In the genomic region with DNA sequence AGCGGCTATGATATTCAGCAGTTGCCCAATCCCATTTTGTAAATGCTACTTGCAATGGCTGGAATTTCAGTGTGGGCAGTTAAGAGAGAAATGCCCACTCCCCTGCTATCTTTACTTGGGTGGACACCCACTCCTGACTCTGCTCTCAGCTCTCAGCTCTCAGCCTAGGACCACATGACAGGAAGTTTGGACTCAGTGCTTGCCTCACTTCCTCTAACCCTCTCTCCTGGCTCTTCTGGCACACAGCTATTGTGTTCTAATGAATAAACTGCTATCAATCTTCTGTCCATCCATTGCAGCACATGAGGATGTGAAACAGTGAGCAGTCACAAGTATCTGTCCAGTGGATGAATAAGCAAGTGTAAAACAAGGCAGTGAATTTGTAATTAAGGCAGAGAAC, we compare ENCODE assay signal across 16 mouse cellular contexts. TPM values are rescaled to one million over a fixed set of nuclear protein-coding genes. Genes with fewer than 3 reads are reported as not detected.
A peak's percentile ranks its signal among the peaks of the same experiment; 100 is the strongest.
DNase-seq lines count a peak whose midpoint lies in the region; ATAC-seq and TF ChIP-seq lines count a peak whose summit lies in the region.
"Had no signal": no experiment of that assay in that cellular context is flagged by ENCODE, and none has a peak within 500 bp of the region (broad histone marks: within the 10 kb centered on the region; RNA-seq: fewer than 3 reads in every experiment).

No protein-coding gene starts in this region.

- TF ChIP-seq EP300 in CH12.LX (IDR thresholded peaks at IDR 0.05; ENCODE audit: low read length): no peak

- TF ChIP-seq POLR2A in CH12.LX (IDR thresholded peaks at IDR 0.05; ENCODE audit: low read depth, low read length): no peak

- no peaks in the 10 kb centered on the region for H3K27me3 ChIP-seq in heart, embryonic 12.5 days (replicated peaks)
- H3K27me3 ChIP-seq in CH12.LX (replicated peaks): no peaks in the 10 kb centered on the region
- no peaks in the 10 kb centered on the region for H3K27me3 ChIP-seq in intestine, embryonic 15.5 days (replicated peaks)
- H3K27me3 ChIP-seq: forebrain, embryonic 15.5 days had no signal

- TF ChIP-seq CTCF in CH12.LX (conservative IDR thresholded peaks at IDR 0.05 in 1 of 2, IDR thresholded peaks at IDR 0.05 in 1 of 2; ENCODE audit: low read depth in 2 of 2, low read length in 2 of 2): no peak

- peak overlapping the region; percentile 11 for H3K27ac ChIP-seq in heart, embryonic 12.5 days (ENCODE audit: poor library complexity, severe bottlenecking)
- H3K27ac ChIP-seq in CH12.LX (ENCODE audit: insufficient read depth, low read depth): no peak overlapping the region
- peak overlapping the region; percentile 61 for H3K27ac ChIP-seq in intestine, embryonic 15.5 days
- H3K27ac ChIP-seq: forebrain, embryonic 15.5 days had no signal

- intact Hi-C loops in heart, postnatal 10 days (cut with DNase I): no loop called here

- no peak for TF ChIP-seq RAD21 in CH12.LX (IDR thresholded peaks at IDR 0.05; ENCODE audit: low read depth, low read length)

- no peak overlapping the region for H3K4me2 ChIP-seq in heart, embryonic 12.5 days
- H3K4me2 ChIP-seq in CH12.LX (ENCODE audit: insufficient read depth, low read depth, poor library complexity, severe bottlenecking): no peak overlapping the region
- H3K4me2 ChIP-seq in intestine, embryonic 15.5 days (replicated peaks): no peak overlapping the region
- H3K4me2 ChIP-seq: forebrain, embryonic 15.5 days had no signal

- in situ Hi-C loops in CH12.LX (cut with MboI; ENCODE audit: low pct_ligation_motif_present, low pct_unique_long_range_greater_than_20kb, low sequenced_read_pairs): no loop called here

- no peak overlapping the region for H3K9ac ChIP-seq in heart, embryonic 12.5 days
- no peak overlapping the region for H3K9ac ChIP-seq in CH12.LX (ENCODE audit: insufficient read depth, low read depth)
- no peak overlapping the region for H3K9ac ChIP-seq in intestine, embryonic 15.5 days
- H3K9ac ChIP-seq: forebrain, embryonic 15.5 days had no signal

- 68% methylated on average over 1 of the region's 1 CpGs for WGBS in heart, embryonic 12.5 days
- WGBS in intestine, embryonic 15.5 days: 82% methylated on average over 1 of the region's 1 CpGs

- H3K9me3 ChIP-seq in heart, embryonic 12.5 days (replicated peaks): no peaks in the 10 kb centered on the region
- H3K9me3 ChIP-seq in CH12.LX (replicated peaks; ENCODE audit: low read length): no peaks in the 10 kb centered on the region
- H3K9me3 ChIP-seq in intestine, embryonic 15.5 days: no peaks in the 10 kb centered on the region
- H3K9me3 ChIP-seq: forebrain, embryonic 15.5 days had no signal

- no peak overlapping the region for H3K4me3 ChIP-seq in heart, embryonic 12.5 days
- H3K4me3 ChIP-seq in CH12.LX (replicated peaks in 1 of 3; ENCODE audit: low read depth in 2 of 3, low read length in 2 of 3, poor library complexity in 1 of 3): no peak overlapping the region
- no peak overlapping the region for H3K4me3 ChIP-seq in intestine, embryonic 15.5 days (replicated peaks)
- H3K4me3 ChIP-seq: forebrain, embryonic 15.5 days had no signal

- no peak for DNase-seq in heart, postnatal 10 days
- no peak for DNase-seq in CH12.LX (ENCODE audit: extremely low read depth)
- no peak for DNase-seq in frontal cortex, postnatal 36 days (ENCODE audit: low spot score in 2 of 2)
- DNase-seq in adrenal gland, postnatal 36 days: no peak
- DNase-seq in layer of hippocampus, adult 8-10 months (ENCODE audit: low spot score in 2 of 2): no peak
- DNase-seq: adrenal gland, postnatal 25 days; cerebellum, adult 2 months; kidney, adult 11 months; left cerebral cortex, postnatal 4 days; midbrain, embryonic 14.5 days; right cerebral cortex, postnatal 14 days had no signal

- peaks cover 10% of the 10 kb centered on the region; the same call in 1 of the 2 replicates for H3K36me3 ChIP-seq in heart, embryonic 12.5 days
- H3K36me3 ChIP-seq in CH12.LX (replicated peaks in 1 of 2; ENCODE audit: control insufficient read depth in 1 of 2, insufficient read depth in 1 of 2, low read length in 1 of 2): peaks cover 2 to 42% of the 10 kb centered on the region in 2 experiments
- H3K36me3 ChIP-seq in intestine, embryonic 15.5 days: no peaks in the 10 kb centered on the region; the same call in 1 of the 2 replicates

- H3K4me1 ChIP-seq in heart, embryonic 12.5 days (replicated peaks): peaks cover 55% of the 10 kb centered on the region
- peaks cover 9 to 77% of the 10 kb centered on the region in 2 experiments; a peak in 3 of 4 replicates for H3K4me1 ChIP-seq in CH12.LX (ENCODE audit: control insufficient read depth in 1 of 2, insufficient read depth in 2 of 2)
- peaks cover 14% of the 10 kb centered on the region for H3K4me1 ChIP-seq in intestine, embryonic 15.5 days (replicated peaks)

- no peak for ATAC-seq in heart, embryonic 12.5 days (ENCODE audit: insufficient number of reproducible peaks, low FRiP score)
- no peak for ATAC-seq in intestine, embryonic 15.5 days
- ATAC-seq in megakaryocyte, adult 5-6 weeks (ENCODE audit: poor library complexity, severe bottlenecking): peak; percentile 88
- ATAC-seq: forebrain, embryonic 15.5 days had no signal

- H3K79me2 ChIP-seq in CH12.LX (replicated peaks; ENCODE audit: control insufficient read depth, extremely low read depth, insufficient read depth, poor library complexity, severe bottlenecking): peaks cover 40% of the 10 kb centered on the region

- dilution Hi-C loops in CH12.LX (cut with MboI; ENCODE audit: extremely low pct_ligation_motif_present, extremely low pct_unique_long_range_greater_than_20kb, low sequenced_read_pairs): no loop called here

TF ChIP-seq in CH12.LX, 34 proteins besides CTCF, POLR2A, EP300 and RAD21 (continues in another document):
- no peak for TF ChIP-seq MAX (IDR thresholded peaks at IDR 0.05; ENCODE audit: low read length)
- TF ChIP-seq USF1 (IDR thresholded peaks at IDR 0.05; ENCODE audit: low read depth, low read length): peak; percentile 17; the same call in 1 of the 2 replicates
- no peak for TF ChIP-seq TBP (conservative IDR thresholded peaks at IDR 0.05; ENCODE audit: low read depth, low read length)
- TF ChIP-seq ETS1 (conservative IDR thresholded peaks at IDR 0.05; ENCODE audit: low read depth, low read length): no peak

RNA-seq across cellular contexts. Expression of gene Gnai3, which starts 13.5 kb away (rescaled TPM):
- polyA plus RNA-seq in heart, embryonic 12.5 days (2016; fragmentation: Nextera tagmentation; extraction: Ambion mirVana): 94.9 and 97.0 TPM in 2 replicates
- 10 to 100 TPM; 35.1 to 37.9 TPM for total RNA-seq in heart, postnatal 10 days (2021)
- 54.1 and 59.8 TPM in 2 replicates for total RNA-seq in CH12.LX (2012; rRNA removed)
- total RNA-seq in CH12.LX (2014; rRNA removed): 145 and 159 TPM in 2 replicates
- polyA plus RNA-seq in CH12.LX (2012; ENCODE audit: insufficient read length, low read depth): 78.7 and 82.4 TPM in 2 replicates
- 165 and 183 TPM in 2 replicates for polyA plus RNA-seq in intestine, embryonic 15.5 days (2015; fragmentation: Nextera tagmentation; extraction: Ambion mirVana)
- total RNA-seq in megakaryocyte, adult 5-6 weeks (2015): 136 and 146 TPM in 2 replicates
- 154 and 160 TPM in 2 replicates for total RNA-seq in megakaryocyte, adult 5-6 weeks (2017)
- total RNA-seq in adrenal gland, postnatal 36 days (2021): 100 to 1,000 TPM; 159 to 181 TPM
- 10 to 100 TPM; 27.5 to 31.1 (median 30.1) TPM for total RNA-seq in layer of hippocampus, adult 8-10 months (2022)

RNA-seq across cellular contexts. Expression of gene Gpr61, which starts 22.2 kb away (rescaled TPM):
- 0.19 and 0.27 TPM in 2 replicates for polyA plus RNA-seq in heart, embryonic 12.5 days (2016; fragmentation: Nextera tagmentation; extraction: Ambion mirVana)
- not detected for total RNA-seq in heart, postnatal 10 days (2021)
- total RNA-seq in CH12.LX (2012; rRNA removed): 0.04 TPM in 1 of 2 replicates, not detected in the other
- total RNA-seq in CH12.LX (2014; rRNA removed): not detected in 2 replicates
- 0.27 and 0.33 TPM in 2 replicates for polyA plus RNA-seq in CH12.LX (2012; ENCODE audit: insufficient read length, low read depth)
- polyA plus RNA-seq in intestine, embryonic 15.5 days (2015; fragmentation: Nextera tagmentation; extraction: Ambion mirVana): 0.15 and 0.21 TPM in 2 replicates
- total RNA-seq in megakaryocyte, adult 5-6 weeks (2015): not detected in 2 replicates
- not detected in 2 replicates for total RNA-seq in megakaryocyte, adult 5-6 weeks (2017)
- total RNA-seq in adrenal gland, postnatal 36 days (2021): under 1 TPM; 0.13 to 0.16 TPM
- 10 to 100 TPM; 15.8 to 17.2 (median 17.0) TPM for total RNA-seq in layer of hippocampus, adult 8-10 months (2022)

RNA-seq across cellular contexts. Expression of gene Gnat2, which starts 39.9 kb away (rescaled TPM):
- 0.54 and 0.98 TPM in 2 replicates for polyA plus RNA-seq in heart, embryonic 12.5 days (2016; fragmentation: Nextera tagmentation; extraction: Ambion mirVana)
- under 1 TPM in 1 of 2 experiments, not detected in 1; 0.38 TPM for total RNA-seq in heart, postnatal 10 days (2021)
- total RNA-seq in CH12.LX (2012; rRNA removed): 15.5 and 17.5 TPM in 2 replicates
- 10.1 and 11.2 TPM in 2 replicates for total RNA-seq in CH12.LX (2014; rRNA removed)
- 13.3 and 14.8 TPM in 2 replicates for polyA plus RNA-seq in CH12.LX (2012; ENCODE audit: insufficient read length, low read depth)
- polyA plus RNA-seq in intestine, embryonic 15.5 days (2015; fragmentation: Nextera tagmentation; extraction: Ambion mirVana): 1.9 and 2.8 TPM in 2 replicates
- not detected in 2 replicates for total RNA-seq in megakaryocyte, adult 5-6 weeks (2015)
- not detected in 2 replicates for total RNA-seq in megakaryocyte, adult 5-6 weeks (2017)
- total RNA-seq in adrenal gland, postnatal 36 days (2021): 10 to 100 TPM; 11.5 to 14.7 TPM
- total RNA-seq in layer of hippocampus, adult 8-10 months (2022): under 1 TPM in 1 of 4 experiments, not detected in 3; 0.61 TPM
- total RNA-seq: layer of hippocampus, adult 18-20 months had no signal

RNA-seq across cellular contexts. Expression of gene Ampd2, which starts 46.0 kb away (rescaled TPM):
- polyA plus RNA-seq in heart, embryonic 12.5 days (2016; fragmentation: Nextera tagmentation; extraction: Ambion mirVana): 40.0 and 41.6 TPM in 2 replicates
- total RNA-seq in heart, postnatal 10 days (2021): 10 to 100 TPM; 12.2 to 14.7 TPM
- total RNA-seq in CH12.LX (2012; rRNA removed): 55.8 and 60.5 TPM in 2 replicates
- total RNA-seq in CH12.LX (2014; rRNA removed): 28.3 and 28.6 TPM in 2 replicates
- polyA plus RNA-seq in CH12.LX (2012; ENCODE audit: insufficient read length, low read depth): 82.5 and 85.9 TPM in 2 replicates
- polyA plus RNA-seq in intestine, embryonic 15.5 days (2015; fragmentation: Nextera tagmentation; extraction: Ambion mirVana): 49.9 and 53.6 TPM in 2 replicates
- total RNA-seq in megakaryocyte, adult 5-6 weeks (2015): 16.3 and 20.9 TPM in 2 replicates
- 21.8 and 23.1 TPM in 2 replicates for total RNA-seq in megakaryocyte, adult 5-6 weeks (2017)
- 100 to 1,000 TPM; 133 to 143 TPM for total RNA-seq in adrenal gland, postnatal 36 days (2021)
- 10 to 100 TPM; 64.2 to 82.5 (median 74.0) TPM for total RNA-seq in layer of hippocampus, adult 8-10 months (2022)

RNA-seq across cellular contexts. Expression of gene Amigo1, which starts 53.7 kb away (rescaled TPM):
- 4.5 and 5.0 TPM in 2 replicates for polyA plus RNA-seq in heart, embryonic 12.5 days (2016; fragmentation: Nextera tagmentation; extraction: Ambion mirVana)
- total RNA-seq in heart, postnatal 10 days (2021): 10 to 100 TPM in 1 of 2 experiments, 1 to 10 TPM in 1; 6.9 to 11.8 TPM
- total RNA-seq in CH12.LX (2012; rRNA removed) (0.59 and 0.76 TPM in 2 replicates), CH12.LX (2014; rRNA removed) (0.07 and 0.21 TPM in 2 replicates)
- 0.12 TPM in 1 of 2 replicates, not detected in the other for polyA plus RNA-seq in CH12.LX (2012; ENCODE audit: insufficient read length, low read depth)
- 3.9 and 4.4 TPM in 2 replicates for polyA plus RNA-seq in intestine, embryonic 15.5 days (2015; fragmentation: Nextera tagmentation; extraction: Ambion mirVana)
- total RNA-seq in megakaryocyte, adult 5-6 weeks (2015): 1.4 and 3.3 TPM in 2 replicates
- total RNA-seq in megakaryocyte, adult 5-6 weeks (2017): 1.4 and 2.2 TPM in 2 replicates
- 10 to 100 TPM; 20.0 to 22.3 TPM for total RNA-seq in adrenal gland, postnatal 36 days (2021)
- 10 to 100 TPM; 61.9 to 71.8 (median 68.3) TPM for total RNA-seq in layer of hippocampus, adult 8-10 months (2022)

Comparison
In these comparisons a context has a peak if more than half of its experiments do, and no peak if none do; other contexts are left out.
1. RNA of gene Gpr61, which starts 22.2 kb away (total RNA-seq): 15.8 to 17.2 TPM in layer of hippocampus, adult 8-10 months; 0.13 to 0.16 TPM in adrenal gland, postnatal 36 days, not detected in heart, postnatal 10 days, 0.04 TPM in CH12.LX and not detected in megakaryocyte, adult 5-6 weeks; every median in the first group is over 10 times any median in the second.
2. RNA of gene Gnat2, which starts 39.9 kb away (total RNA-seq): 10.1 to 17.5 TPM in CH12.LX and 11.5 to 14.7 TPM in adrenal gland, postnatal 36 days; 0.38 TPM in heart, postnatal 10 days, 0.61 TPM in layer of hippocampus, adult 8-10 months and not detected in megakaryocyte, adult 5-6 weeks; every median in the first group is over 4 times any median in the second.